Mouse (Mus musculus): ENCODE measurements at regions not wholly inside any gene's neighbourhood (a gene's known extent, or its start where the extent isn't known, plus 50 kb on each side); places are given as distances from the start of the nearest gene placed in this dataset.

DNA sequence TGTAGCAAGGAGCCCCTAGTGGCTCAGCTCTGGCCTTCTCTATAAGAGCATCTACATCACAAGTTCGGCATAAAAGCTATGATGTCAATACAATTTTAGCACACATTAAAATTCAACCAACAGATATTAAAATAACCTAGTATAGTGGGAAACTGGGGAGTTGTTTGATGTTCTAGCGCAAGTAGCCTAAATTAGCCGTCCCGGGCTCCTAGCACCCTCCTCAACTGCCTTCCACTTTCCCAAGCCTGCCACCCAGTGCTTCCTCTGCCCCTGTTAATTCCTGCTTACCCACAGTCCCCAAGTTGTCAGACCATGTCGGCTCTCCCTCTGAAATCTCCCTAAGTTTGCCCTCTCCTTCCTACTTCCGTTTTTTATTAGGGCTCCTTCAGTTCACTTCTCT lies 154.2 kb upstream of the Trhde start:
- WGBS: 74% methylated on average over 6 of the region's 6 CpGs
- ATAC-seq (replicated peaks; ENCODE audit: insufficient number of reproducible peaks, insufficient read depth, low FRiP score, low read depth): no peak

DNA sequence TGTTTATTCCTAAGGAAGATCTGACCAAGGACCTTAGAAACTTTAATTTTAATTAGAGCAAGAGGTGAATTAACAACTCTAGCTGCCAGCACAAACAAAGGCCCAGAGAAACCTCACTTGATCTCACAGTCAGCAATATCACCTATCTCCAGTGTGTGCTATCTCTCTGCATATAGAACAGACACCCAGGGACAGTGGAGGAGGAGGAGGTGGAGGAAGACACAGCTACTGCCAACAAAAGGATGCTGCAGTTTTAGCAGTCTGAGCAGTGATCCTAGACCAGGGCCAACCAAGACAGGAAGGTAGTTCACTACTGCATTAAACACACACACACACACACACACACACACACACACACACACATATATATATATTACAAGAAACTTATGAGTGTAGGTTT lies 153.5 kb upstream of the Trhde start:
- H3K4me3 ChIP-seq: no peak overlapping the region
- H3K4me1 ChIP-seq (replicated peaks): no peaks in the 10 kb centered on the region
- no peaks in the 10 kb centered on the region for H3K27me3 ChIP-seq
- H3K36me3 ChIP-seq: no peaks in the 10 kb centered on the region
- H3K27ac ChIP-seq: no peak overlapping the region
- H3K9ac ChIP-seq: no peak overlapping the region
- ATAC-seq (replicated peaks; ENCODE audit: insufficient number of reproducible peaks, insufficient read depth, low FRiP score, low read depth): no peak
- no peaks in the 10 kb centered on the region for H3K9me3 ChIP-seq (replicated peaks)
- no peak overlapping the region for H3K4me2 ChIP-seq

More for the DNA sequence above, 154.2 kb upstream of the Trhde start:
- no peaks in the 10 kb centered on the region for H3K9me3 ChIP-seq (replicated peaks)
- H3K9ac ChIP-seq: no peak overlapping the region
- H3K4me3 ChIP-seq: no peak overlapping the region
- no peaks in the 10 kb centered on the region for H3K36me3 ChIP-seq
- H3K4me2 ChIP-seq: no peak overlapping the region
- no peaks in the 10 kb centered on the region for H3K27me3 ChIP-seq
- no peaks in the 10 kb centered on the region for H3K4me1 ChIP-seq (replicated peaks)
- no peak overlapping the region for H3K27ac ChIP-seq

DNA sequence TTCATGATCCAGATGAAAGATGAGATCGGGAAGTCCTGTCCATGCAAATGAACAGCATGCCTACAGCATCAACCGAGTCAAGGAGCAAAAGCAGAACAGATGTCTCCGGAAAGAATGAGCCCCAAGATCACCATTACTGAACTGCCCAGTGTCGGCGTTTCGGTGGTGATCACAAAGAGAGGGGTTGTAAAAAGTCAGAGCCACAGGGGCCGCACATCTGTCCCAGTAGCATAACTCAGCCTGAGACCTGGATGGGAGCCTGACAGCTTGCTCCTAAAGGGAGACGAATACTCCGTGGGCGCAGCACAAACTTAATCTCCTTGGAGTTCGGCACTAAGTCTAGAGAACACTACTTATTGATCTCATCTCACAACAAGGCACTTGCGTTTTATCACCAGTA lies 151.3 kb upstream of the Trhde start:
- 71% methylated on average over 12 of the region's 12 CpGs for WGBS
- no peaks in the 10 kb centered on the region for H3K27me3 ChIP-seq
- H3K4me1 ChIP-seq (replicated peaks): no peaks in the 10 kb centered on the region
- no peak overlapping the region for H3K9ac ChIP-seq
- no peak for ATAC-seq (replicated peaks; ENCODE audit: insufficient number of reproducible peaks, insufficient read depth, low FRiP score, low read depth)
- H3K36me3 ChIP-seq: no peaks in the 10 kb centered on the region
- H3K27ac ChIP-seq: no peak overlapping the region
- no peak overlapping the region for H3K4me2 ChIP-seq
- H3K9me3 ChIP-seq (replicated peaks): no peaks in the 10 kb centered on the region
- H3K4me3 ChIP-seq: no peak overlapping the region

DNA sequence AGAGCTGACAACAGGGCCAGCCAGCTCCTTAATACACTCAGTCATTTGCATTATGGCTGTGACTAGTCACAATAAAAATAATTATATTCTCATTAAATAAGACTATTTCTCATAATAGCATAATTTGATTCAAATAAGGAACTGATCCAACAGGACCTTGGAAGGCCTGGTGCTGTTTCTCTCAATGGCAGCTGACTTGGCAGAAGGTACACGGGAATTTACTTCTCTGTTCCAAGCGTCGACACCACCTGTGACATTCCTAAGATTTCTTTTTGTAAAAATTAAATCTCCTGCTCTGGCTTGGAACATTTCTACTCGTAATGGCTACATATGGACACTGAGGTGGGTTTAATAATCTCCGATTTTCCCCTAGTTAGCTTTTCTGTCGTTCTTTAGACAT lies 147.1 kb upstream of the Trhde start:
- no peak overlapping the region for H3K4me2 ChIP-seq
- 73% methylated on average over 6 of the region's 6 CpGs for WGBS
- H3K4me3 ChIP-seq: no peak overlapping the region
- no peak overlapping the region for H3K9ac ChIP-seq
- H3K27me3 ChIP-seq: no peaks in the 10 kb centered on the region
- no peak for ATAC-seq (replicated peaks; ENCODE audit: insufficient number of reproducible peaks, insufficient read depth, low FRiP score, low read depth)
- H3K4me1 ChIP-seq (replicated peaks): no peaks in the 10 kb centered on the region
- H3K9me3 ChIP-seq (replicated peaks): no peaks in the 10 kb centered on the region
- no peaks in the 10 kb centered on the region for H3K36me3 ChIP-seq
- no peak overlapping the region for H3K27ac ChIP-seq

DNA sequence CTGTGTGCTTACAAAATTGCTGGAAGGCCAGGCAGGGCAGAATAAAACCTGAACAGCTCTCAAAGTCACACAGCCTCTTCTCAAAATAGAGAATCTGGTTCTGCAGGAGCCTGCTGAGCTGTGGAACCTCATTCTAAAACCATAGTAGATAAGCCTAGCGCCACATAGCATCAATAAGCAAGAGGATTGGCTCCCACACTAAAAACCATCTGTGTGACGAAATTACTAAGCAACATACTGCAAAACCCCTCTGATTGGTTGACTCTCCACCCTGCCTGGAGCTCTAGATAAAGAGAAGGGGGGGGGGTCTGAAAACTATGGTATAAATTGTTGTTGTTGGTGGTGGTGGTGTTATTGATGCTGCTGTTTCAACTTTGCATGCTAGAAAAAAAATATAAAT lies 122.6 kb upstream of the Trhde start:
- Histone ChIP-seq H3K4me1 (replicated peaks) (no peaks in the 10 kb centered on the region), H3K9ac (no peak overlapping the region), H3K9me3 (replicated peaks) (no peaks in the 10 kb centered on the region), H3K4me2 (no peak overlapping the region), H3K36me3 (no peaks in the 10 kb centered on the region), H3K27ac (no peak overlapping the region), H3K27me3 (no peaks in the 10 kb centered on the region), H3K4me3 (no peak overlapping the region)
- no peak for ATAC-seq (replicated peaks; ENCODE audit: insufficient number of reproducible peaks, insufficient read depth, low FRiP score, low read depth)
- 57% methylated on average over 2 of the region's 2 CpGs for WGBS

DNA sequence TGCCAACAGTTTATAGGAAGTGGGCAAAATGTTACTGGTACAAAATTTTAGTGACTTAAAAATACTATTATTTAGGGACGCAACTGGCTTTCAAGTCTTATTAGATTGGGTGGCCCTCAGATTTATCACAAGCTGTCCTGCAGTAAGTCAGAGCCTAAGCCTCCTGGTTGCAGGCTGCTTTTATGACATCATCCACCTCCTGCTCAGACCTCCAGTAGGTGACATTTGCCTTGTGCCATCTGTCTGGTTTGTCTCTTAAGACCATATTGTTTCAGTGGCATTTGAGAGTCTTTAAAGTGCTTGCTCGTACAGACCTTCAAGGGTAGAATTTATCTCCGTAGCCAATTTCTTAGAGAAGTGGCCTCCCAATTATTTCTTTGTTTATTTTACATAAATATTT lies 111.9 kb upstream of the Trhde start:
- Histone ChIP-seq H3K9me3 (replicated peaks) (no peaks in the 10 kb centered on the region), H3K4me2 (no peak overlapping the region), H3K9ac (no peak overlapping the region), H3K4me3 (no peak overlapping the region), H3K27ac (no peak overlapping the region), H3K27me3 (no peaks in the 10 kb centered on the region), H3K4me1 (replicated peaks) (no peaks in the 10 kb centered on the region), H3K36me3 (no peaks in the 10 kb centered on the region)
- ATAC-seq (replicated peaks; ENCODE audit: insufficient number of reproducible peaks, insufficient read depth, low FRiP score, low read depth): no peak
- WGBS: 63% methylated on average over 3 of the region's 3 CpGs

DNA sequence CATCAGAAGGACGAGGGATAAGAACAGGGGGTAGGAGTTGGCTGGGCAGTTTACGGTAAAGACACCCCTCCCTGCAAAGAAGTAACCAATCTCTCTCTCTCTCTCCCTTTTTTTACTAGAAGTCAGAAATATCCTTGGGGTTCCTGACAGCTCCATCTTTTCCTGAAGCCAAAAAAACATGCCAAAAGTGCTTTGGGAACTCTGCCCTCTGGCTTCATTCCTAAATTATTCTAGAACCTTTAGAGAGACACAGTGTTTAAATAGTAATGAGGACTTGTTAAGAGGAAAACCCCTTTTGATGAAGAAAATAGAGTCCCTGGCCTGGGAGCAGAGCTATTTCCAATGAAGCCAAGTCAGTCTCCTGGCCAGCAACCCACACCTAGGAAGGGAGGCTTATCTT lies 89.8 kb upstream of the Trhde start:
- 70% methylated on average over 2 of the region's 2 CpGs for WGBS
- H3K27me3 ChIP-seq: no peaks in the 10 kb centered on the region
- no peak overlapping the region for H3K4me2 ChIP-seq

DNA sequence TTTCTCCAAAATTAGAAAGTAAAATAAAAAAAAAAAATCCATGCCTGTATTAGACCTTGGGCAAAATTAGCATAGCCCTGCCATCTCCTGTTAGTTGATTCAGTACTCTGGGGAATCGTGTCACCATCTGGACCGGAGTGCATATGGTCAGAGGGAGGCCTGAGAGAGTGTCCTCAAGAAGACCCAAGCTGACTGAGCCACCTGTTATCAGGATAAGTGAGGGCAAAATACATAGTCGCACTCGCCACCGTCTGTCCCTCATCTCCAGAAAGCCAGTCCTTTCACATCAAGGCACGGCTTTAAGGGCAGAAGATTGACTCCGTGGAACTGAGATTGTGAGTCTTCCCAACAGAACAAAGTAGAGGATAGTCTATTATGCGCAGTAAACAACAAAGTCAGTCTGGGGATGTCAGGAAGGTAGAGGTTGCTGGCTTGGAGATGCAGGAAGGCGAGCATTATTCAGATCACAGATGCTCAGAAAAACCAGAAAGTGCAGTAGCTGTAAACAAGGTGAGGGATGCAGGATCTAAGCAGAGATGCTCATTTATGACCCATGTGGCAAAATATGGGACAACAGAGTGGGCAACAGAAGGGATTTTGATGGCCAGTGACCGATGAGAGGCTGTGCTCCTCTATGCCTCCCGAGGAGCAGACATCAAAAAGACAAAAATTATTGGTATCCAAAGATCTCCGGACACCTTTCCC lies 88.8 kb upstream of the Trhde start:
- Histone ChIP-seq H3K4me2 (no peak overlapping the region), H3K27ac (no peak overlapping the region), H3K9me3 (replicated peaks) (no peaks in the 10 kb centered on the region), H3K36me3 (no peaks in the 10 kb centered on the region), H3K9ac (no peak overlapping the region), H3K27me3 (no peaks in the 10 kb centered on the region), H3K4me1 (replicated peaks) (no peaks in the 10 kb centered on the region), H3K4me3 (no peak overlapping the region)
- ATAC-seq (replicated peaks; ENCODE audit: insufficient number of reproducible peaks, insufficient read depth, low FRiP score, low read depth): no peak
- WGBS: 82% methylated on average over 12 of the region's 12 CpGs

More for the DNA sequence above, 89.8 kb upstream of the Trhde start:
- no peak overlapping the region for H3K9ac ChIP-seq
- H3K36me3 ChIP-seq: no peaks in the 10 kb centered on the region
- H3K27ac ChIP-seq: no peak overlapping the region
- H3K4me3 ChIP-seq: no peak overlapping the region
- H3K9me3 ChIP-seq (replicated peaks): no peaks in the 10 kb centered on the region
- H3K4me1 ChIP-seq (replicated peaks): no peaks in the 10 kb centered on the region
- ATAC-seq (replicated peaks; ENCODE audit: insufficient number of reproducible peaks, insufficient read depth, low FRiP score, low read depth): no peak

DNA sequence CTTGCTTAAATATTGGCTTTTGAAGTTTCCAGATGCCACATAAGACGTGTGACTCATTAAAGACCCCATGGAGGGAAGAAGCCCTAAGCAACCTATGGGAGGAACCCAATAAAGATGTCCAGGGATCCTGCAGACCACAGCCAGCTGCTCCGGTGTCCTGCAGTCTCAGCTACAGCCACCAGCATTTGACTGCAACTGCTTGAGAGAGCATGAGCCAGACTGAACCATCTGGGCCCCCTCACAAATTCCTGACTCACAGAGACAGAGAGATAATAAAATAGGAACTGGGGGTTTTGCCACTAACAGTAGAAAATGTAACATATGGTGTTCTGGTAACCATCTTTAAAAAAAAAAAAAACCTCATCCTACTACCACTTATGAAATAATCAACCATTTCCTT lies 69.1 kb upstream of the Trhde start:
- no peak overlapping the region for H3K4me2 ChIP-seq
- H3K9ac ChIP-seq: no peak overlapping the region
- H3K36me3 ChIP-seq: no peaks in the 10 kb centered on the region
- WGBS: 57% methylated on average over 2 of the region's 2 CpGs
- H3K27me3 ChIP-seq: no peaks in the 10 kb centered on the region
- no peaks in the 10 kb centered on the region for H3K4me1 ChIP-seq (replicated peaks)
- H3K27ac ChIP-seq: no peak overlapping the region
- H3K4me3 ChIP-seq: no peak overlapping the region
- ATAC-seq (replicated peaks; ENCODE audit: insufficient number of reproducible peaks, insufficient read depth, low FRiP score, low read depth): no peak
- no peaks in the 10 kb centered on the region for H3K9me3 ChIP-seq (replicated peaks)

DNA sequence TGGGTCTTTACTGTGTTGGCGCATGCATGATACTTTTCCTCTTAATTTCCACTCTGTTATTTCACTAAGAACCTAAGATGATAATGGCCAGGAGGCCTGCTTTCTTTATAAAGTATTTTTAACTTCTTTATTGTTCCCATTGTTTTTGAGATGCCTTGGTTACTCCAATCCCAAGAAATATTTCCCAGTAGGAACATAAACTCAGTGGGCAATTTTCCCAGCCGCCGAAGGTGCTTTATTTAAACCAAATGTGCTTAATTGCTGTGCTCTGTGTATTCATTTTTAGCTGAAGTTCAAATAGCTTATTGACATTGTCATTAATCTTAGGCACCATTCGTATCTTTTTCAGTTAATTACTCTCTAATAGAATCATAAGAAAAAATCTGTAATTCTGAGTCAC lies 55.1 kb upstream of the Trhde start:
- Histone ChIP-seq H3K36me3 (no peaks in the 10 kb centered on the region), H3K9me3 (replicated peaks) (peaks cover 2% of the 10 kb centered on the region; the same call in 1 of the 2 replicates), H3K27ac (no peak overlapping the region), H3K9ac (no peak overlapping the region), H3K4me2 (no peak overlapping the region), H3K4me1 (replicated peaks) (no peaks in the 10 kb centered on the region), H3K4me3 (no peak overlapping the region), H3K27me3 (no peaks in the 10 kb centered on the region)
- WGBS: 82% methylated on average over 4 of the region's 4 CpGs
- no peak for ATAC-seq (replicated peaks; ENCODE audit: insufficient number of reproducible peaks, insufficient read depth, low FRiP score, low read depth)

DNA sequence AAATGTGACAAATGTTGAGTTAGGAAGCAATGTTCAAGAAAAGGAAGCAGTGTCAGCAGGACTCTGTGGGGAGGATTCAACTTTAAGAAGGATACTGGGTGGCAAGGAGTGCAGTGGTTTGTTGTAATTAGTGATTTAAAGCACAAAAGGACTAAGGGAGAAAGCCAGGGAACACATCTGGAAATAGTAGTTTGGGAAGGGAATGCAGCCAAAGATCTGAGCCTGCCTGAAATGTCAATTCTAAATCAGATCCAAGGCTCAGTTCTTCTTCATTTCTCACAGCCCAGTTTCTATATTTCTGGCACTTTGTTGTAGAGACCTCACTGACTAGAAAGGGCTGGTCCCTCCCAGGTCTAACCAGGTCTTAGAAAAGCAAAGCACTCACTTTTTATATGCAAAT lies 50.6 kb upstream of the Trhde start:
- Histone ChIP-seq H3K27me3 (no peaks in the 10 kb centered on the region), H3K4me3 (no peak overlapping the region)
- no peak for ATAC-seq (replicated peaks; ENCODE audit: insufficient number of reproducible peaks, insufficient read depth, low FRiP score, low read depth)

More for the DNA sequence above, 50.6 kb upstream of the Trhde start:
- H3K9ac ChIP-seq: no peak overlapping the region
- H3K27ac ChIP-seq: no peak overlapping the region
- H3K36me3 ChIP-seq: no peaks in the 10 kb centered on the region
- H3K4me1 ChIP-seq (replicated peaks): no peaks in the 10 kb centered on the region
- H3K9me3 ChIP-seq (replicated peaks): peaks cover 4% of the 10 kb centered on the region
- no peak overlapping the region for H3K4me2 ChIP-seq

Measured in heart, embryonic 15.5 days (tissue).